Mouse (Mus musculus): Measurements from ENCODE around the gene Tas2r134.

The Tas2r134 gene

GRCm38 (mm10) chr2:51657684-51658083 lies 30.4 kb downstream of the Tas2r134 start:
- no peak for DNase-seq

DNA sequence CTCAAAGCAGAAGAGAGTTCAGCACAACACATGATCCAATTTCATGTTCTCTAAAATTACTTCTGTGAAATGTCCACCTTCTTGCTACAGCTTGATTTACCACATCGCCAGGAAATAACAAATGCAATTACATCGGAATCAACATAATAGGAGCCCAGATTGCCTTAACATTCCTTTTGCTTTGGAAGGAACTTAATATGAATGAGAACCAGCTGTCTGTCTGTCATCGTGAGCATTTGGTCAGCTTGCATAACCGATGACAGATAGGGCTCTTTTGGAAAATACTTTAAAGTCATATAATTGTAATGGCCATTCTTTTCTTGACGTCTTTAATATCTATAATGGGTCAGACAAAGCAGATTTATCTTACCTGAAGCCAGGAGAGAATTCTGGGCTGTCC lies 31.0 kb downstream of the Tas2r134 start:
- peak; percentile 6 for DNase-seq

DNA sequence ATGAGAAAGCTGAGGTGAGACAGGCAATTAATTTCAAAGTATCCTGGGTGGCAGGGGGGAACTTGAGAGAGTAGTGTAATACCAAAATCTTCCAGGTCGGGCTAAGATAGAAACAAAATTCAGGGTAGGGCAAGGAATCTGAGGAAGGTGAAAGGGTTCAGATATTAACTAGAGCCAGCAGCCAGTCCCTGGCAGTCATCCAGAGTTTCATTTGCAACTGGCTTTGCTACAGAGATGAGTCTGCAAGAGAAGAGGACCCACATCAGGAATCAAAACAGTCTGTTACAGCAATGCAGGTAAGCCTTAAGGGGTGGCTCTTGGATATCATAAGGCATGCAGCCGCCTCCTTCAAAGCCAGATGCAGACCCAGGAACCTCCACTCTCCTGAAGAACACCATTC lies 47.0 kb downstream of the Tas2r134 start:
- DNase-seq, result no peak

Data from layer of hippocampus, adult 9-11 months (tissue).